Mouse (Mus musculus) cortical plate, adult 2 months (tissue): ENCODE data around the gene Phf1.
"Not testable (repeated sequence)": the region's sequence is repeated elsewhere in the genome, so short reads cannot be mapped to it uniquely, and the experiment has no call there.

ENCODE experiments used
- CTCF ChIP-seq: fragments of 200-500 bp; IDR thresholded peaks from 2 replicates; pipeline ENCODE4 v1.5.1; 2011; ENCODE audit warnings: mild to moderate bottlenecking, control low read depth, low read length; ENCODE audit not compliant: insufficient read depth; ENCODE audit errors: extremely low read depth
- POLR2A ChIP-seq: fragments of 200-500 bp; IDR thresholded peaks from 2 replicates; pipeline ENCODE4 v1.6.1; 2011; ENCODE audit warnings: mild to moderate bottlenecking, low read length, control low read depth; ENCODE audit not compliant: insufficient read depth; ENCODE audit errors: extremely low read depth

DNA sequence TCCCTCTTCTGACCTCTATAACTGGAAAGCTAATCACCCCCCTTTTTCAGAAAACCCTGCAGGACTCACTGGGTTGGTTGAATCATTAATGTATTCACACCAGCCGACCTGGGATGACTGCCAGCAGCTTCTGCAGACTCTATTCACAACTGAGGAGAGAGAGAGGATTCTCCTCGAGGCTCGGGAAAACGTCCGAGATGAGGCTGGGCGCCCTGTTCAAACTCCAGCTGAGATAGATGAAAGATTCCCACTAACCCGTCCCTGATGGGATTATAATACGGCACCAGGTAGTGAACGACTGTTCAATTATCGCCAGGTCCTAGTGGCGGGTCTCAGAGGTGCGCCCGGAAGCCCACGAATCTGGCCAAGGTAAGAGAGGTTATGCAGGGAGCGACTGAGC is 25.3 kb upstream of the Phf1 start:
- not testable (repeated sequence) for TF ChIP-seq POLR2A, CTCF
